Mouse (Mus musculus) liver, adult 2 months (tissue): Measurements from ENCODE around the gene Lum.

ENCODE experiments used
- CTCF ChIP-seq: fragments of 200-500 bp; IDR thresholded peaks from 2 replicates; pipeline ENCODE4 v1.5.1; 2011; ENCODE audit warnings: low read depth, low read length, control low read depth
- POLR2A ChIP-seq: fragments of 200-500 bp; IDR thresholded peaks from 2 replicates; pipeline ENCODE4 v1.6.1; 2011; ENCODE audit warnings: low read length, control low read depth; ENCODE audit not compliant: insufficient read depth; ENCODE audit errors: extremely low read depth

- TF ChIP-seq CTCF (no peak), POLR2A (no peak)
Observed at GRCm38 (mm10) chr10:97523366-97523765, 41.6 kb upstream of the Lum start.
